Mouse (Mus musculus): ENCODE data around the gene Abhd4. TPM values are rescaled to one million over a fixed set of nuclear protein-coding genes. Genes with fewer than 3 reads are reported as not detected.

The Abhd4 gene
- total RNA-seq, 2 experiments from 2014 or later, result 55.7 to 56.6 TPM

DNA sequence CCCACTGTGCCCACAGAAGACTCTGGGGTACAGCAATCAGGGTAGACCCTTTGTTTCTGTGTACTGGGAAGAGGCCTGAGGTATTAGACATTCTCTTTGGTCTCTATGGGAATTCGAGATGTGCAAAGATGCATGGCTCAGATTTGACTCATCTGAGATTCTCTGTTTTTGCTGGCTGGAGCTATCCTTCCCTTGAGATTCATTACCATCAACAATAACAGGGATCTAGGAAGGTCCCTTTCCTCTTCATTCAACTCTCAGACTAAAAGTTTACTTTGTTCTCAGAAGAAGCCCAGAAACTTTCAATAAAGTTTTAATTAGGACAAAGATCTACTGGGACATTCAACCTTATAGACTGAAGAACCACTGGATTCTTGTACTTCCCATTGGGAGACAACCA, 30.9 kb downstream of the Abhd4 start, which contains the start of gene Olfr49:
TSS of gene Olfr49 (minus strand) at position 101 of the 400 bp plus-strand sequence.
- DNase-seq, result no peak

DNA sequence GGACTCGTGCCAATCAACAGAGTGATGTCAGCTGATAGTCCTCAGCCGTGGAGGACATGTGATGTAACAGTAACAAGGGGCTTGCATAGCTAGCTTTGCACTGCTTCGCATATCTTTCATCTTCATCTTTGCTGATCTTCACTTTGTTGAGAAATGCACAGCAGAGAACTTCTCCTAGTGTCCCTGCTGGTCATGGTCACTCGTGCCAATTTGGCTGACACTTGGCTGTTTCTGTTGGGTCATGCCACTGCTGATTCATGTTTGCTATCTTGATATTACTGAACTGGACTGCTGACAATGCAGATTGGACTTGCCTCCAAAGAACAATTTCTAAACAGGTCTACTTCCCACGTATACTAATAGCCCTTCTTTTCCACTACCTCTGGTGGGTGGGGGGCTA, 46.1 kb downstream of the Abhd4 start:
- DNase-seq, result no peak

DNA sequence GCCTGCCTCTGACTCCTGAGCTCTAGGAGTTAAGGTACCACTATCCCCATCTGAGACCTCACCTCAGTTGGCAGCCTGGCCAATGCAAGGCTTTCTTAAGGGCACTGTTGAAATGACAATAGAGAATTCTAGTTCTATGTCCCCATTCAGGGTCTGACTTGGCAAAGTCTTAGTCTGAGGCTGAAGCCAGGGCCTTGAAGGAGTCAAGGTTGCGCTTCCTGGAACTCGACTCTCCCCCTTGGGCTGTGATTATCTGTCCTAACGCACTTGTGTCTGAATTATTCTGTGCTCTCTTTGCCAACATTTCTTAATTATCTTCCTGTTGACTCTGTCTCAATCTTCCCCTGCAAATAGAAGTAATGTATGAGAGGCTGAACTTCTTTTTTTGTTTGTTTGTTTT, 46.7 kb downstream of the Abhd4 start:
- no peak for DNase-seq

GRCm38 (mm10) chr14:54311763-54312162, 57.8 kb downstream of the Abhd4 start:
- DNase-seq, result no peak

Other genes starting within 250 kb of the Abhd4 start
- 100 to 1,000 TPM; 123 to 131 TPM for gene Dad1, start 84 bp upstream of the Abhd4 start, total RNA-seq (2021)
- not detected for gene Olfr49, start 30.8 kb downstream of the Abhd4 start, total RNA-seq (2021)
- 10 to 100 TPM; 49.5 to 50.8 TPM for gene Oxa1l, start 106.6 kb downstream of the Abhd4 start, total RNA-seq (2021)
- 1 to 10 TPM; 2.4 to 2.7 TPM for gene Slc7a7, start 163.6 kb downstream of the Abhd4 start, total RNA-seq (2021)
- gene Mrpl52, start 172.7 kb downstream of the Abhd4 start, total RNA-seq (2021), result 100 to 1,000 TPM; 105 to 108 TPM
- 10 to 100 TPM; 18.3 to 20.0 TPM for gene Mmp14, start 177.4 kb downstream of the Abhd4 start, total RNA-seq (2021)
- gene Lrp10, start 209.9 kb downstream of the Abhd4 start, total RNA-seq (2021), result 10 to 100 TPM; 26.4 to 29.6 TPM
- 10 to 100 TPM; 20.7 to 23.8 TPM for gene Rem2, start 221.9 kb downstream of the Abhd4 start, total RNA-seq (2021)

Data from layer of hippocampus, postnatal 36 days (tissue).